Mouse (Mus musculus): ENCODE measurements at regions not wholly inside any gene's neighbourhood (a gene's known extent, or its start where the extent isn't known, plus 50 kb on each side); places are given as distances from the start of the nearest gene placed in this dataset.
"Not testable (repeated sequence)": the region's sequence is repeated elsewhere in the genome, so short reads cannot be mapped to it uniquely, and the experiment has no call there.

- no peak for DNase-seq (ENCODE audit: low spot score)
These were observed 109.5 kb upstream of the Tns3 start for GRCm38 (mm10) chr11:8773862-8774261.

DNA sequence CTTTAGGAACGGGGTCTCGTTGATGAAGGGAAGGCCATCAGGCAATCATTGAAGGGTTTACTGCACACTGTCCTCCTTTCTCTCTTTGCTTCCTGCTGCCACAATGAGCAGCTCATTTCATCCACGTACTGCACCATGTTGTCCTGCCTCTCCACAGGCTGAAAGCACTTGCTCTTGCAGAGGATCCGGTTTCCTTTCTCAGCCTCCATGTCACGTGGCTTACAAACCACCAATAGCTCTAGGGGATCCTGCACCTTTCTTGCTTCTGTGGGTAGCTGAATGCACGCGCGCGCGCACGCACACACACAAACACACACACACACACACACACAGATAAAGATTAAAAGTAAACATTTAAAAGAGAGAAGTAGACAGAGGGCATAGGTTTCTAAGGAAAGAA is 108.9 kb upstream of the Tns3 start:
- no peak for DNase-seq (ENCODE audit: low spot score)

GRCm38 (mm10) chr11:8772541-8772940 is 108.2 kb upstream of the Tns3 start:
- DNase-seq (ENCODE audit: low spot score) = peak; percentile 29

DNA sequence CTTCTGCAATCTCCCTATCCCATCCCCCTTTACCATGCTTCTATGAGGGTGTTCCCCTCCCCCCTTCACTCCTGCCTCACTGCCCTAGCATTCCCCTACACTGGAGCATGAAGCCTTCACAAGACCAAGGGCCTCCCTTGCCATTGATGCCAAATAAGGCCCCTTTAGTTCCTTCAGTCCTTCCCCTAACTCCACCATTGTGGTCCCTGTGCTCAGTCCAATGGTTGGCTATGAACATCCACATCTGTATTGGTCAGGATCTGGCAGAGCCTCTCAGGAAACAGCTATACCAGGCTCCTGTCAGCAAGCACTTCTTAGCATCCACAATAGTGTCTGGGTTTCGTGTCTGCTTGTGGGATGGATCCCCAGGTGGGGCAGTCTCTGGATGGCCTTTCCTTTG is 104.4 kb upstream of the Tns3 start:
- not testable (repeated sequence) for DNase-seq (ENCODE audit: low spot score)

- no peak for DNase-seq (ENCODE audit: low spot score)
These were observed 101.2 kb upstream of the Tns3 start for GRCm38 (mm10) chr11:8765541-8765885.

DNA sequence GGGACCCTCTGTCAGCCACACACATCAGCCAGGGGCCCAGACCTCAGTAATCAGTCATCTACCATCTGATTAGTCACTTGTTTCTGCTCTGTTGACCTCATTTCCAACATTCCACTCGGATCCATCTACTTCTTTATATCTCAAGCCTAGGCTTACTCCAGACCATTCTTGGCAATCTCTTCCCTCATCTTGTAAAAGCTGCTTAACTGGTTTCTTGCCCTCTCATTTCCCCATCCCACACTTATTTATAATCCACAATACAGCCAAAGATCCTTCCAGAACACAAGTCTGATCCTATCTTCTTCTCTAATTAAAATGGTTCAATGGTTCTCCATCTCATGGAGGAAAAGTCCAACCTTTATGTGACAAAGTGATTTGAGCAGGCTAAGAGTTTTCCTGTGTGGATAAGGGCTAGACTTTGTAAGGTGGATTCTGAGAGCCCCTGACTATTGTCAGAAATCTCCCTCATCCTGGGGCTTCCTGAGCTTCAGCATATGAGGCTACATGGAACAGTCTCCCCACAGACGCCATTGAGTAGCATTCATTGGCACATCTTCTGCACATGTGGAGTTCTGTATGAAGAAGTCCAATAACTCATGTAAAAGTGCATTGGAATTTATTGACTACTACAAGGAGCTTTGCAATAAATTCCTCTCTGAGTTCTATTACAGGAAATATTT is 100.7 kb upstream of the Tns3 start:
- no peak for DNase-seq (ENCODE audit: low spot score)

DNA sequence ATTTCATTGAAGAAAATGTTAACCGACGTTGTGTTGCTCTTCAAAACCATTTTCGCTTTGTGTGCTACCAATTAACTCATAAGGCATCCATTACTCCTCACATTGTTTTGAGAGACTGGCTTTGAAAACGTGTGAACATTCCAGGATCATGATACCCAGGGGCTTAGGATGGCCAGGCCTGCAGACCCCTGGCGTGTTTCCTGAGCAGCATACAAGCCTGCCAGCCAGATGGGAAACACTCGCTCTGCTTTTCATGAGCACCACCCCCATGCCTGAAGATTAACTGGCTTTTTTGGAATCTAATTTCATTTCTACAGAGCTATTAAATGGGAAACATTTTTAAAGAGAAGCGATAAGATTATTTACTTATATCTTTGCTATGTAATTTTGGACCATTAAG is 99.1 kb upstream of the Tns3 start:
- DNase-seq (ENCODE audit: low spot score) = no peak

- DNase-seq (ENCODE audit: low spot score) = no peak
These were observed 97.8 kb upstream of the Tns3 start for GRCm38 (mm10) chr11:8762133-8762532.

DNA sequence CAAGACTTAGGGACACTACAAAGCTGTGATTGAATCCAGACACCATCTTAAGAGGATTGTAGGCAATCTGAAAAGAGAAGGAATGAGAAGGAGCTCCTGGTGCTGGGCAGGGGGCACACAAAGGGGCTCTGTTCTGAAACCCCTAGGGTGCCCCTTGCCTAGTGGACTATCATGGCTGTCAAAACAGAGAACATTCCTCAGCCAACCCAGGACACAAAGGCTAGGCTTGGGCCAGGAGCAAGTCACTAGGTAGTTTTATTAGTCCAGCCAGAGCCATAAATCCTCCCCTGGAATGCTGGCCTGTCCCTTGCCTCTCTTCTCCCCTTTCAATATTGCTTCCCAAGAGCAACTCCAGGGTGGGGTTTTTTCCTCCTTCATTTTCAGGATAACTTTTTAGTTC is 97.3 kb upstream of the Tns3 start:
- no peak for DNase-seq (ENCODE audit: low spot score)

DNA sequence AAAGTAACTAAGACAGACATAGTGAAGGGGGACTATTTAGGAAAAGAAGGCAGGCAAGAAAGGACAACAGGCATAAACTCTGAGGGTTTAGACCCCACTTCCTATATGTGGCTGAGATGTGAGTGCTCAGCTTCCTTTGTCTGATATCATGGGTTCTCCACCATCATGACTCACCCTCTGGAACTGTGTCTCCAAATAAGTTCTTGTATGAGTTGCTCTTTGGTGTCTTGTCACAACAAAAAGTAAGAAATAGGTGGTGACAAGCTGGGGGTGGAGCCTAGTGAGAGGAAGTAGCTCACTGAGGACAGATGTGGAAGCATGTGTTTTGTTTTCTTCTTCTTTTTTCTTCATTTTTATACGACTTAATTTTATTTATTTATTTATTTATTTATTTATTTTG is 95.5 kb upstream of the Tns3 start:
- no peak for DNase-seq (ENCODE audit: low spot score)

DNA sequence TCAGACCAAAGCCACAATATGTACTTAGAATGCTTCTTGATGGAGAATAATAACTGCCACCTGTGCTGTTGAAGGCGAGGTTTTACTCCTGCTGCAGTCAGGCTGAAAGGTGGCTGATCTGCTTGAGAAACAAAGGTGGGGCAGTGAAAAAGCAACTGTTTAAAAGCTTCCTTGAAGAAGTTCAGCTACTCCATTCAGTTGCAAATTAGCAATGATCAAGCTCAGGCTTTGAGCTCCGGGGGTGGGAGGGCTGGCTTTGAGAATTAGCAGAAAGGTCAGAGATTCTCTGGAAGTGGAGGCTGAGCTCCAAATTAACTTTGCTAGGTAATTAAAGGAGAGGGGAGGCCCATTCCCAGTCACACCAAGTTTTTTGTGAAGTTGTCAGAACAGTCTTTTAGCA is 90.2 kb upstream of the Tns3 start:
- DNase-seq (ENCODE audit: low spot score) = not testable (repeated sequence)

DNA sequence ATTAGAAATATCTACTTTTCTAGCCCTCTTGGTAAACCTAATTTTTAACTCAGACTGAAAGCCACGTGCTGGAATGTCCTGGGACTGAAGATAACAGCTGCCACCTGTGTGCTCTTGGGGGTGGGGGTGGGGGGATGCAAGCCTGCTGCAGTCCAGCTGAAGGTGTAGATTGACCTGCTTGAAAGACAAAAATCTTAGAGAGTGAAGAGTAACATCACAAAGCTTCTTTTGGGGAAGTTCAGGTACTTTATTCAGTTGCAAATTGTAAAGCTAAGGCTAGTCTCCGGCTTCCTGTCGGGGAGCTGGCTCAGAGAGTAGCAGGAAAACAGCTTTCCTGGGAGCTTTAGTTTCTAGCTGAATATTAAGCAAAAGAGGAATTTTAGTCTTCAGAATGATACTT is 71.4 kb upstream of the Tns3 start:
- DNase-seq (ENCODE audit: low spot score) = not testable (repeated sequence)

DNA sequence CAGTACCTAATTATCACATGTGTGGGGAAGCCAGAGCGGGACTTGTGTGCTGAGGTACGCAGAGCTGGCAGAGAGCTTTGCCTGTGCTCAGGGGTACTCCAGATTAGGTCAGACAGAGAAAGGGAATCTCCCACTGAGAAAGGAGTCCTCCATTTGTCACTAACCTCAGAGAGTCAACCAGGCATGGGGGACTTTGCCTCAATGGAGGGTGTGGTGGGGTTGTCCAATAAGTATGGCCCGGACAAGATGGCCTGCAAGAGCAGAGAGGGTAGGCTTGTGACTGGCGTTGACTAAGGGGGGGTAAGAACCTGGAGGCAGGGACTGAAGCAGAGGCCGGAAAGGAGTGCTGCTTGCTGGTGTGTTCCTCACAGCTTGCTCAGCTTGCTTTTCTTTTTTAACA is 62.7 kb upstream of the Tns3 start:
- no peak for DNase-seq (ENCODE audit: low spot score)

- no peak for DNase-seq (ENCODE audit: low spot score)
These were observed 61.2 kb upstream of the Tns3 start for GRCm38 (mm10) chr11:8725505-8725904.

GRCm38 (mm10) chr11:8723102-8723640 is 58.8 kb upstream of the Tns3 start:
- no peak for DNase-seq (ENCODE audit: low spot score)

DNA sequence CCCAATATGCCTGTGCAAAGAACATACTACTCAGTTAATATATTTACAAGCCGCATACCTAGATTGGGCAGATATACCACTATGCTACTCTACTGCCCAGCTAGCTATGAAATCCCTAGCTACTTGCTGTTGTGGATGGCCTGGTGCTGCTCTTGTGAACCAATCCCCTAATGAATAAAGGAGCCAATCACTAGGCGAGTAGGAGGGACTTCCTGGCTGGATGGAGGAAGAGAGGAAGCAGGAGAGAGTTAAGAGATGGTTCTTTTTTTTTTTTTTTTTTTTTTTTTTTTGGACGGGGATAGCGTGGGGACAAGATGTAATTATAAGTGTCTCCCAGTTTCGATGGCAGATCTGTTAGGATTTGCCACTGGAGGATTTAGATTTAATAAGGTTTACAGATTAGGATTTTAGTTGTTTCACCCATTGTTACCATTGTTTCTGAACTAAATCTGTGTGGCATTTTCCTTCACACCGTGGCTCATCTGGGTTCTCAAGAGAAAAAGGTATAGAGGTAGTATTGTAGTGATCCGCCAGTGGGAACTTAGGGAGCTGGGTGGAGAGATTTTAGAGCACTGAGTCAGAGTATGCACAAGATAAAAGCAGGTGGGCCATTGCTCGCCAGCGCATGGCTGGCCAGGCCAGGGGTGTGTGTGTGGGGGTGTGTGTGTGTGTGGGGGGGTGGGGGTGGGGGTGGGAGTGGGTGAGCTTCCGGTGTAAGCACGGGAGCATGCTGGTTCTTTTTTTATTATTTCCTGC is 55.1 kb upstream of the Tns3 start:
- DNase-seq (ENCODE audit: low spot score) = no peak

DNA sequence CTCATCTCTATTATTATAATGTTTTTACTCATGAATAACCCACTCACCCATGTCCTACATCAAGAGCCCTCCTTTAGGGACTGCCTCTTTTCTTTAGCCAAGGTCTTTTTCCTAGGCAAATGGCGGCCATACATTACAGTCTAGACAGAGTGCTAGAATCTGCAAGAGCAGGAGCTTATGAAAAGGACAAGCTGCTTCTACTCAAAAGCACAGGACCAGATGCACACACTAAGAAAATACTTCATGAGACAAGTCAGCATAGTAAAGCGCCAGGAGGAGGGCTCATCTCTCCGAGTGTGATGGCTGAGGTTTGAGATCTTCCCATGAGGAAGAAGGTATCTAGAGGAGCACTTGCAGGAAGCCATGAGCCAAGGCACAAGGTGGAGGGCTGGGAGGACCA is 53.4 kb upstream of the Tns3 start:
- DNase-seq (ENCODE audit: low spot score) = no peak

DNA sequence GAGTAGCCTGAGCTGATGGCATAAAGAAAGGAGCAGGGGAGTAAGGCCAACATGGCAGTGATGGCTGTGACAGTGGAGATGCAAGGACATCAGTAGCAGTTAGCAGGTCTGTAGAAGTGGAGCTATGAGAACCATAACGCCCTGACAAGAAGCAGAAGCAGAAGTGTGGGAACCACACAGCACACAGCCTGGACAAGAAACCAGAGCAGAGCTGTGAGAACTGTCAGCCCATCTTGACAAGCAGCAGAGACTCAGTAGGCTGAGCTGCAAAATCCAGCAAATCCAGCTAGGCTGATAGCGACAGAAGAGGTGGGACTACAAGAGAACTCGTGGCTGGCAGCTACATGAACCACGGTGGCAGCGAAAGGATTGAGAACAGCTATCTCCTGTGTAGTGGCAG is 52.5 kb upstream of the Tns3 start:
- DNase-seq (ENCODE audit: low spot score) = no peak

DNA sequence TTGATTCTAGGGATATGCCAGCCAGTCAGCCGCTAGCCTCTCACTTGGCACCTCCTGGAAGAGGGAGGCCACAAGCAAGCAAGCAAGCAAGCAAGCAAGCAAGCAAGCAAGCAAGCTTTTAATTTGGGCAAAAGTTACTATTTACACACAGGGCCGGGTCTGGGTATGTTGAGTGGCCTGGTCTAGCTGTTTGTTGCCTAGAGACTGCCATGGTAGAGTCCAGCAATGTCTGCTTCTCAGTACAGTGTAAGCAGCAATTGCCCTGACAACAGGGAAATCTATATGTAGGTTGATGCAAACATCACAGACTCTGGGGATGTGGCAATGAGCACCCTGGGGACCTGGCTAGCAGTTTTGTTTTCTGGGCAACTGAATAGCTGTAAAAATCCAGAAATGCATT is 51.4 kb upstream of the Tns3 start:
- no peak for DNase-seq (ENCODE audit: low spot score)
